Mouse (Mus musculus) liver, embryonic 16.5 days (tissue): ENCODE results near the gene Sri. TPM values are rescaled to one million over a fixed set of nuclear protein-coding genes. Genes with fewer than 3 reads are reported as not detected.

Experiments used
- ATAC-seq: fragments of 200-750 bp; cut with Nextera tagmentation; 2 replicates; pipeline ENCODE4 v1.8.0; 2017; ENCODE audit warnings: low read depth, mild to moderate bottlenecking, moderate number of reproducible peaks, moderate library complexity
- H3K27ac ChIP-seq: fragments of 300-500 bp; sonication (generic); 2 replicates; pipeline ENCODE4 v1.5.1; 2014; ENCODE audit warnings: mild to moderate bottlenecking, low read length
- H3K27me3 ChIP-seq: fragments of 300-500 bp; sonication (generic); 2 replicates; pipeline ENCODE4 v1.6.1; 2014; ENCODE audit warnings: low read depth, low read length, mixed read lengths; ENCODE audit not compliant: control insufficient read depth, insufficient read depth
- H3K36me3 ChIP-seq: fragments of 300-500 bp; sonication (generic); 2 replicates; pipeline ENCODE4 v1.6.1; 2014; ENCODE audit warnings: mild to moderate bottlenecking; ENCODE audit not compliant: control insufficient read depth, insufficient read depth
- H3K4me1 ChIP-seq: fragments of 300-500 bp; sonication (generic); 2 replicates; pipeline ENCODE4 v1.6.1; 2014; ENCODE audit warnings: low read depth, low read length, mixed read lengths; ENCODE audit not compliant: control insufficient read depth
- H3K4me2 ChIP-seq: fragments of 300-500 bp; sonication (generic); 2 replicates; pipeline ENCODE4 v1.6.1; 2014; ENCODE audit warnings: low read depth, low read length, mixed read lengths
- H3K4me3 ChIP-seq: fragments of 300-500 bp; sonication (generic); 2 replicates; pipeline ENCODE4 v1.5.1; 2014; ENCODE audit warnings: low read depth, mild to moderate bottlenecking, low read length
- H3K9ac ChIP-seq: fragments of 300-500 bp; sonication (generic); 2 replicates; pipeline ENCODE4 v1.6.1; 2014; ENCODE audit warnings: low read depth, low read length
- H3K9me3 ChIP-seq: fragments of 300-500 bp; sonication (generic); replicated peaks from 2 replicates; pipeline ENCODE4 v1.6.1; 2016; ENCODE audit warnings: low read length; ENCODE audit not compliant: control insufficient read depth
- WGBS: fragments of 180-500 bp; shearing (Covaris S2); extraction: QIAGEN DNeasy Blood & Tissue Kit; methylation state at CpG from one replicate; pipeline ENCODE4 v1.1.7; 2014; ENCODE audit not compliant: insufficient replicate concordance; 5-methylcytosine and 5-hydroxymethylcytosine counted together
- polyA plus RNA-seq: library from polyadenylated mRNA; unstranded; fragments of >200 nt; fragmentation: Nextera tagmentation; extraction: Ambion mirVana; gene quantifications from 2 replicates; pipeline ENCODE4 v1.2.1, GENCODE M21; 2015

Gene Sri
- polyA plus RNA-seq, 1 experiment from 2014 or later, result 178 TPM

DNA sequence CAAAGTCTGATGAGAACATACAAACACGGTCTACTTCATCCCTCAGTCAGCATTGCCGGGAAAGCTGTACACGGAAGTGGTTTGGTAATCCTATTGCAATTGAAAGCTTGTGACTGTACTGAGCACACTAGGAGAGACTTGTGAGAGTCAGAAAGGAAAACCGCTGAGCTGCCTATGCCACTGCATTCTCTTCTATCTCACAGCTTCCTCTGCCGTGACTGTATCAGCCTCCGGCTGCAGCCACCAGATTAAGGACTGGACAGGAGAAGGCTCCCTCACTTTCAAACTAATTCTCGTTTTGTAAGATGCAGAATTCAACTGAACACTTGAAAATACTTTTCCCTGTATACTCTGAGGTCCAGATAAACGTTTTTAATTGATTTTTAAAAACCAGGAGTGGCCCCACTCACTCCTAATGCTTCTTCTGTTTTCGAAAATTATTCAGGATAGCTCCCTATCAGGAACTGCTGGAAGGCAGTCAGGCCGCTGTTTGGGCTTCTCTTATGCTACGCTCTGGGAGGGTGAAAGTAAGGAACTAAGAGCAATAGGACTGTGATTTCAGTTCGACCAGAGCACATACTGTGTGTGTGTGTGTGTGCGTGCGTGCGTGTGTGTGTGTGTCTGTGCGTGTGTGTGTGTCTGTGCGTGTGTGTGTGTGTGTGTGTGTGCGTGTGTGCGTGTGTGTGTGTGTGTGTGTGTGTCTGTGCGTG, 37.1 kb downstream of the Sri start:
- WGBS, result 53% methylated on average over 20 of the region's 20 CpGs
- no peak for ATAC-seq
- Histone ChIP-seq H3K36me3 (no peaks in the 10 kb centered on the region), H3K4me3 (no peak overlapping the region), H3K27me3 (no peaks in the 10 kb centered on the region), H3K27ac (no peak overlapping the region), H3K9me3 (no peaks in the 10 kb centered on the region), H3K4me1 (no peaks in the 10 kb centered on the region), H3K9ac (no peak overlapping the region), H3K4me2 (no peak overlapping the region)

DNA sequence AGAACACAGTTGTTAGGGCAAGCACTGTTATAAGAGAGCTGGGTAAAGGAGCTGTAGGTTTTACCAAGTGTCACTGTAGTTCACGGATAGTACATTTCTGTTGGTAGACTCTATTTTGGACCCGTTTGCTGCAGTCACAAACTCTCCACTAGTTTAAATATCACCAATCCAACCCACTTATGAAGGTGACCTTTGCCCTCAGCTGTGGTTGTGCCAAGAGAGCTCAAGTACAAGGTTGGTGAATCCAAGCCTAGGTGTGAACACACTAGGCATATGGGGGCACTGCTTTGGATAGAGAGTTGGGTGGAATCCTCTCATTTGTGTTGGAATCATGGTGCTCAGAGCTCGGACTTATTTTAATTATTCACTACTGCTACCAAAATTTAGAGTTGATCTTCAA, 39.8 kb downstream of the Sri start:
- Histone ChIP-seq H3K4me1 (no peaks in the 10 kb centered on the region), H3K9me3 (no peaks in the 10 kb centered on the region), H3K9ac (no peak overlapping the region), H3K27me3 (no peaks in the 10 kb centered on the region), H3K4me2 (no peak overlapping the region), H3K36me3 (no peaks in the 10 kb centered on the region), H3K27ac (no peak overlapping the region), H3K4me3 (no peak overlapping the region)
- no peak for ATAC-seq
- WGBS, result 56% methylated on average over 3 of the region's 3 CpGs

DNA sequence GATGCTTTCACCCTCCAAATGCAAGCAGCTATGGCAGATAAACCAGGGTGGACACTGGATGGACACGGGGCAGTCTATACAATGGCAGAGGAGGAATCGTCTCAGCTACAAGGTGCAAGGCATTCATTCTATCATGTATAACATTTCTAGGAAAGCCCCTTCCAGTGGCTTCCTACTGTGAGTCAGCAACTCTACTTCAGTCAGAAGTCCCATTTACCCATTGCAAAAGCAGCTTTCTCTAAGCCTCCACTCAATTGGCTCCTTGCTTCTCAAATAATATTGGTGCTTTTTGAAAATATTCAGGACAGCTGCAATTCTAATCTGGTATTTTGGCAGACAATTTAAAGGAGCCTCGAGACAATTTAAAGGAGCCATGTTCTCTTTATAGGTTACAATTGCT, 42.3 kb downstream of the Sri start:
- no peaks in the 10 kb centered on the region for H3K36me3 ChIP-seq
- no peak overlapping the region for H3K4me2 ChIP-seq
- H3K27me3 ChIP-seq, result no peaks in the 10 kb centered on the region
- H3K27ac ChIP-seq, result no peak overlapping the region
- 56% methylated on average over 3 of the region's 3 CpGs for whole genome bisulfite sequencing
- H3K9me3 ChIP-seq, result no peaks in the 10 kb centered on the region
- no peak overlapping the region for H3K4me3 ChIP-seq
- no peak overlapping the region for H3K9ac ChIP-seq
- no peak for ATAC-seq
- no peaks in the 10 kb centered on the region for H3K4me1 ChIP-seq

DNA sequence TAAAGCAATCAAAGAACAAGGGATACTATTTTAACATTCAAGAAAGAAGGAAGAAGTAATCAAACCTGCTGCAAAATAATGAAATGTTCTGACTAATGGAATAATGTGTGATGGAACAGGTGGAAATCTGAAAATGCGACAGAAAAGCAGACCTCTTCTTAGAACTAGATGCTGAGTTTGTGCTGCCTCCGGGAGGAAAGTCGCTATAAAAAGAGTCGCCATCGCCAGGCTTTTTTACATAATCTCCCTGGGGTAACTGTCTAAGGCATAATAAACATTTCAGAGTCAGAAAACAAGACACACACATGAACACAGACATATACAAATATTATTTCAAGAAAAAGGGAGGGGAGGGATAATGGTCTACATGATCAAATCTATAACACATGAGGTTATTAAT, 49.0 kb downstream of the Sri start:
- no peak overlapping the region for H3K27ac ChIP-seq
- WGBS, result 64% methylated on average over 5 of the region's 5 CpGs
- H3K27me3 ChIP-seq, result no peaks in the 10 kb centered on the region
- no peak overlapping the region for H3K9ac ChIP-seq
- H3K36me3 ChIP-seq, result no peaks in the 10 kb centered on the region
- H3K4me2 ChIP-seq, result no peak overlapping the region
- no peaks in the 10 kb centered on the region for H3K4me1 ChIP-seq
- H3K4me3 ChIP-seq, result no peak overlapping the region
- H3K9me3 ChIP-seq, result no peaks in the 10 kb centered on the region
- no peak for ATAC-seq

DNA sequence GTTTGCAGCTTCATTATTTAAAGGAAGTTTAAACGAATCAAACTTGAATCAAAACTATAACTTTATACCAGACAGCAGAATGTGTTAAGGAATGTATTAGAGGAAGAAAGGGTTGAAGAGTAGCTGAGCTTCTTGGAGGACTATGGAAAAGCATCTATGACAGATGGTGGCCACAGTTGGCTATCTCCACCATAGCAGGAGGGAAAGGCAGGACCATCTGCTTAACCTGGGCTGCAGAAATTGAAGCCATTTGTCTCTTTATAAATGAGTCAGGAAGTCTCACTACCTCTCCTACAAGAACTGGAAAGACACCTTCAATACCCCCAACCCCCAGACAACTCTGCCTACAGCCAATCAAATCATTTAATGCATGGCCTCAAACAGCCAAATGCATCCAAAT, 49.8 kb downstream of the Sri start:
- no peaks in the 10 kb centered on the region for H3K36me3 ChIP-seq
- 55% methylated on average over 1 of the region's 1 CpGs for WGBS
- no peaks in the 10 kb centered on the region for H3K4me1 ChIP-seq

DNA sequence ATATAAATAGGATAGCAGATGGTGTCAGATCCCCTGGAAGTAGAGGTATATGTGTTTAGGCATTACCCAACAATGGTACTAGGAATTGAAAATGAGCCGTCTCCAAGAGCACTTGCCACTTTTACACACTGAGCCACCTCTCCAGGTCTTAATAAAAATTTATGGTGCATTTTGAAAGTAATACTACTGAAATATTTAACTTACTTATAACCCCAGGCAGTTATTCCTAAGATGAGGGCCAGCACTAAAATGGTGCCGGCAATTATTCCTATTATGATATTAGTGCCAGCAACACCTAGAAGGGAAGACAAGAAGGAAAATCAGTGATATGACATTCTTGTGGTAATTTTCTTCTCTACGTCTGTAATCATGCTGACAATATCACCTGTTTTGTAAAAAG, 65.8 kb downstream of the Sri start:
- WGBS, result 61% methylated on average over 3 of the region's 3 CpGs
- no peak overlapping the region for H3K4me2 ChIP-seq

More for the DNA sequence above, 49.8 kb downstream of the Sri start:
- H3K4me3 ChIP-seq, result no peak overlapping the region
- H3K27ac ChIP-seq, result no peak overlapping the region
- no peak overlapping the region for H3K9ac ChIP-seq
- H3K27me3 ChIP-seq, result no peaks in the 10 kb centered on the region
- no peak overlapping the region for H3K4me2 ChIP-seq
- no peaks in the 10 kb centered on the region for H3K9me3 ChIP-seq
- no peak for ATAC-seq

DNA sequence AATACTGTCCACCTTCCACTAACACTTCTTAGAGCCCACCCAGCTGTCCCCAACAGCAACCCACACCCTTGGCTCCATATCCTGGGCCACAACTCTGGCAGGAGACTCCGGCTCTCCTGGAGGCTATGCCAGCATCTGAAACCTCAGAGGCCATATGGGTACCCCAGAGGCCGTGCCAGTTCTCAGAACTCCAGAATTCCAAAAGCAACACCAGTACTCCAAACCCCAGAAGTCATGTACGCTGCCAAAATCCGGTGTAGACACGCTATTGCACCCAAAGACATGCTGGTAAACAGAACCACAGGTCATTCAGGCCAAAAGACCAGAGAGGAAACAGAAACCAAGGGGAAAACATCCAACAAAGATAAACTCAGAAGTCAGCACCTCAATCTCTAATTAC, 66.4 kb downstream of the Sri start:
- Histone ChIP-seq H3K27me3 (no peaks in the 10 kb centered on the region), H3K9me3 (no peaks in the 10 kb centered on the region), H3K4me3 (no peak overlapping the region), H3K4me2 (no peak overlapping the region), H3K27ac (no peak overlapping the region), H3K9ac (no peak overlapping the region), H3K4me1 (no peaks in the 10 kb centered on the region), H3K36me3 (no peaks in the 10 kb centered on the region)
- WGBS, result 56% methylated on average over 5 of the region's 5 CpGs
- no peak for ATAC-seq

More for the DNA sequence above, 65.8 kb downstream of the Sri start:
- Histone ChIP-seq H3K4me3 (no peak overlapping the region), H3K9me3 (no peaks in the 10 kb centered on the region), H3K27me3 (no peaks in the 10 kb centered on the region), H3K27ac (no peak overlapping the region), H3K4me1 (no peaks in the 10 kb centered on the region), H3K36me3 (no peaks in the 10 kb centered on the region), H3K9ac (no peak overlapping the region)
- ATAC-seq, result no peak

DNA sequence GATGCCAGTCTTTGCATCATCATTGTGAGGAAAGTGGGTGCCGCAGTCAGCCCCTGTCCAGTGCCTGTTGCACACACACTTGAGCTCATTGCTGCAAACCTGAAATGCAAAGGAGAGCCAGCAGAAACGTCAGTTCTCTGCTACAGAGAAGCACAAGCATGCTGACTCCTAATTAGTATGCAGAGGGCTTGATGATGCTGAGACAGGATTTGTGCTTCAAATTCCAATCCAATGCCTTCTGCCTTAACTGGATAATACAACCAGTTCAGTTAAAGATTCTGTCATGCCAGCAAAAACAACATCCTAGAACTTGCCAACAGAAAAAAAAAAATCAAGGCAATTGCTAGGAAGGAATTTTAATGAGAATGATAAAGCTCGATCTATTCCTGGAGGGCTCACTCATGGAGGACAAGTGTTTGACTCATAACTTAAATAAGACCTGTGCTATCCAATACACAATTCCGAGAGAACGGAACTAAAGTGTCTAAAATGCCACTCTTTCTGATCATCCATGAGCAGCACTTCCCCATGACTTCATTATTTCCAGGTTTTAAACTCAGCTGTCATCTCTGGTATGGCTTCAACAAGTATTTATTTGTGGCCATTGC, 70.8 kb downstream of the Sri start:
- Histone ChIP-seq H3K9me3 (no peaks in the 10 kb centered on the region), H3K4me2 (no peak overlapping the region), H3K4me1 (no peaks in the 10 kb centered on the region), H3K27me3 (no peaks in the 10 kb centered on the region), H3K36me3 (no peaks in the 10 kb centered on the region), H3K9ac (no peak overlapping the region), H3K27ac (no peak overlapping the region), H3K4me3 (no peak overlapping the region)
- WGBS, result 63% methylated on average over 5 of the region's 5 CpGs
- ATAC-seq, result no peak
